Mouse (Mus musculus): Measurements from ENCODE around the gene Poc1b. TPM values are rescaled to one million over a fixed set of nuclear protein-coding genes. Genes with fewer than 3 reads are reported as not detected.

Poc1b gene
- polyA plus RNA-seq, 2 experiments: 5.6 to 5.9 TPM

GRCm38 (mm10) chr10:99132595-99133272 is 25.9 kb downstream of the Poc1b start:
- H3K4me1 ChIP-seq (replicated peaks; ENCODE audit: control insufficient read depth in 2 of 2, insufficient read depth in 2 of 2, low read length in 1 of 2): 0 out of 4 replicates have a peak, but pooled peaks cover 0 to 3% of the 10 kb centered on the region in 2 experiments
- H3K4me2 ChIP-seq (ENCODE audit: low read depth): no peak overlapping the region
- ATAC-seq (ENCODE audit: insufficient read depth) (no peak), DNase-seq (ENCODE audit: low read depth in 3 of 3, low spot score in 3 of 3) (no peak)
- no peaks in the 10 kb centered on the region for H3K36me3 ChIP-seq (replicated peaks; ENCODE audit: control insufficient read depth, insufficient read depth, low read depth)
- H3K4me3 ChIP-seq (ENCODE audit: insufficient read depth in 1 of 2, low read depth in 2 of 2, low read length in 2 of 2): no peak overlapping the region
- H3K9me3 ChIP-seq (ENCODE audit: control insufficient read depth, low read length): no peaks in the 10 kb centered on the region
- H3K9ac ChIP-seq (replicated peaks): no peak overlapping the region
- WGBS (ENCODE audit: insufficient replicate concordance): 72% methylated on average over 11 of the region's 11 CpGs
- H3K27me3 ChIP-seq (ENCODE audit: control insufficient read depth, insufficient read depth, low read length): no peaks in the 10 kb centered on the region
- H3K27ac ChIP-seq: no peak overlapping the region
- TF ChIP-seq EP300 (IDR thresholded peaks at IDR 0.05; ENCODE audit: low read depth): no peak
- no peak for TF ChIP-seq CTCF (IDR thresholded peaks at IDR 0.05; ENCODE audit: low read depth)

GRCm38 (mm10) chr10:99133321-99133875 is 26.6 kb downstream of the Poc1b start:
- TF ChIP-seq CTCF (IDR thresholded peaks at IDR 0.05; ENCODE audit: low read depth) (no peak), EP300 (IDR thresholded peaks at IDR 0.05; ENCODE audit: low read depth) (no peak)
- no peak overlapping the region for H3K9ac ChIP-seq (replicated peaks)
- H3K4me3 ChIP-seq (ENCODE audit: insufficient read depth in 1 of 2, low read depth in 2 of 2, low read length in 2 of 2): no peak overlapping the region
- no peak overlapping the region for H3K27ac ChIP-seq
- ATAC-seq (ENCODE audit: insufficient read depth) (no peak), DNase-seq (ENCODE audit: low read depth in 3 of 3, low spot score in 3 of 3) (no peak)
- H3K27me3 ChIP-seq (ENCODE audit: control insufficient read depth, insufficient read depth, low read length): no peaks in the 10 kb centered on the region
- WGBS (ENCODE audit: insufficient replicate concordance): 85% methylated on average over 16 of the region's 16 CpGs
- H3K4me2 ChIP-seq (ENCODE audit: low read depth): no peak overlapping the region
- H3K4me1 ChIP-seq (replicated peaks; ENCODE audit: control insufficient read depth in 2 of 2, insufficient read depth in 2 of 2, low read length in 1 of 2): 0 out of 4 replicates have a peak, but pooled peaks cover 0 to 3% of the 10 kb centered on the region in 2 experiments
- H3K36me3 ChIP-seq (replicated peaks; ENCODE audit: control insufficient read depth, insufficient read depth, low read depth): no peaks in the 10 kb centered on the region
- no peaks in the 10 kb centered on the region for H3K9me3 ChIP-seq (ENCODE audit: control insufficient read depth, low read length)

GRCm38 (mm10) chr10:99136337-99136736 is 29.5 kb downstream of the Poc1b start:
- no peak overlapping the region for H3K4me2 ChIP-seq (ENCODE audit: low read depth)
- no peaks in the 10 kb centered on the region for H3K36me3 ChIP-seq (replicated peaks; ENCODE audit: control insufficient read depth, insufficient read depth, low read depth)
- ATAC-seq (ENCODE audit: insufficient read depth) (no peak), DNase-seq (ENCODE audit: low read depth in 3 of 3, low spot score in 3 of 3) (no peak)
- H3K4me3 ChIP-seq (ENCODE audit: insufficient read depth in 1 of 2, low read depth in 2 of 2, low read length in 2 of 2): no peak overlapping the region
- H3K4me1 ChIP-seq (replicated peaks; ENCODE audit: control insufficient read depth in 2 of 2, insufficient read depth in 2 of 2, low read length in 1 of 2): no peaks in the 10 kb centered on the region
- H3K9me3 ChIP-seq (ENCODE audit: control insufficient read depth, low read length): no peaks in the 10 kb centered on the region
- no peak overlapping the region for H3K9ac ChIP-seq (replicated peaks)
- TF ChIP-seq EP300 (IDR thresholded peaks at IDR 0.05; ENCODE audit: low read depth): no peak
- no peak for TF ChIP-seq CTCF (IDR thresholded peaks at IDR 0.05; ENCODE audit: low read depth)
- 67% methylated on average over 5 of the region's 5 CpGs for WGBS (ENCODE audit: insufficient replicate concordance)
- no peak overlapping the region for H3K27ac ChIP-seq
- no peaks in the 10 kb centered on the region for H3K27me3 ChIP-seq (ENCODE audit: control insufficient read depth, insufficient read depth, low read length)

- no peak for TF ChIP-seq EP300 (IDR thresholded peaks at IDR 0.05; ENCODE audit: low read depth)
- no peak for TF ChIP-seq CTCF (IDR thresholded peaks at IDR 0.05; ENCODE audit: low read depth)
- no peak for ATAC-seq (ENCODE audit: insufficient read depth)
- no peak overlapping the region for H3K4me3 ChIP-seq (ENCODE audit: insufficient read depth in 1 of 2, low read depth in 2 of 2, low read length in 2 of 2)
Observed at GRCm38 (mm10) chr10:99145611-99146010, 38.8 kb downstream of the Poc1b start.

GRCm38 (mm10) chr10:99146596-99146995 is 39.8 kb downstream of the Poc1b start:
- H3K9me3 ChIP-seq (ENCODE audit: control insufficient read depth, low read length): no peaks in the 10 kb centered on the region
- TF ChIP-seq CTCF (IDR thresholded peaks at IDR 0.05; ENCODE audit: low read depth): no peak
- H3K4me1 ChIP-seq (replicated peaks; ENCODE audit: control insufficient read depth in 2 of 2, insufficient read depth in 2 of 2, low read length in 1 of 2): peaks cover 6% of the 10 kb centered on the region in 2 experiments
- H3K9ac ChIP-seq (replicated peaks): no peak overlapping the region
- H3K27ac ChIP-seq: no peak overlapping the region
- no peak for DNase-seq (ENCODE audit: low read depth in 3 of 3, low spot score in 3 of 3)
- ATAC-seq (ENCODE audit: insufficient read depth): no peak
- 72% methylated on average over 8 of the region's 8 CpGs for WGBS (ENCODE audit: insufficient replicate concordance)
- H3K4me3 ChIP-seq (ENCODE audit: insufficient read depth in 1 of 2, low read depth in 2 of 2, low read length in 2 of 2): no peak overlapping the region
- no peak overlapping the region for H3K4me2 ChIP-seq (ENCODE audit: low read depth)
- no peaks in the 10 kb centered on the region for H3K27me3 ChIP-seq (ENCODE audit: control insufficient read depth, insufficient read depth, low read length)
- H3K36me3 ChIP-seq (replicated peaks; ENCODE audit: control insufficient read depth, insufficient read depth, low read depth): no peaks in the 10 kb centered on the region

More at GRCm38 (mm10) chr10:99145611-99146010, 38.8 kb downstream of the Poc1b start:
- Histone ChIP-seq H3K27me3 (ENCODE audit: control insufficient read depth, insufficient read depth, low read length) (no peaks in the 10 kb centered on the region), H3K36me3 (replicated peaks; ENCODE audit: control insufficient read depth, insufficient read depth, low read depth) (no peaks in the 10 kb centered on the region), H3K9me3 (ENCODE audit: control insufficient read depth, low read length) (no peaks in the 10 kb centered on the region), H3K27ac (no peak overlapping the region), H3K4me2 (ENCODE audit: low read depth) (no peak overlapping the region), H3K4me1 (replicated peaks; ENCODE audit: control insufficient read depth in 2 of 2, insufficient read depth in 2 of 2, low read length in 1 of 2) (no peaks in the 10 kb centered on the region; a peak in 1 of 4 replicates), H3K9ac (replicated peaks) (no peak overlapping the region)
- WGBS (ENCODE audit: insufficient replicate concordance): 71% methylated on average over 8 of the region's 8 CpGs
- DNase-seq (ENCODE audit: low read depth in 3 of 3, low spot score in 3 of 3): no peak
